Mouse (Mus musculus) G1E (cell line): ENCODE measurements at regions not wholly inside any gene's neighbourhood (a gene's known extent, or its start where the extent isn't known, plus 50 kb on each side); places are given as distances from the start of the nearest gene placed in this dataset.

ENCODE experiments used
- CTCF ChIP-seq: IDR thresholded peaks from 2 replicates; pipeline ENCODE4 v1.5.1; 2012; ENCODE audit warnings: low read depth, low read length, inconsistent platforms, mixed read lengths
- GATA1 ChIP-seq: IDR thresholded peaks from 2 replicates; pipeline ENCODE4 v1.6.1; 2012; ENCODE audit warnings: borderline replicate concordance, low read length, inconsistent platforms, mixed read lengths
- GATA2 ChIP-seq: IDR thresholded peaks from 2 replicates; pipeline ENCODE4 v1.6.1; 2012; ENCODE audit warnings: low read depth, low read length, inconsistent platforms, borderline replicate concordance
- POLR2AphosphoS5 ChIP-seq: IDR thresholded peaks from 2 replicates; pipeline ENCODE4 v1.6.1; 2012; ENCODE audit warnings: low read depth, low read length, inconsistent platforms; ENCODE audit not compliant: insufficient replicate concordance
- TAL1 ChIP-seq: conservative IDR thresholded peaks from 2 replicates; pipeline ENCODE4 v1.6.1; 2012; ENCODE audit warnings: low read depth, low read length, inconsistent platforms, mixed read lengths

- no peak for TF ChIP-seq CTCF
- TF ChIP-seq GATA1, result no peak
- no peak for TF ChIP-seq POLR2AphosphoS5
- no peak for TF ChIP-seq GATA2
- TF ChIP-seq TAL1, result no peak
Observed at GRCm38 (mm10) chr6:49745301-49745700, 77.2 kb upstream of the Npy start.
